Mouse (Mus musculus) midbrain, embryonic 11.5 days (tissue): ENCODE measurements around the gene Aldh1a1. TPM values are rescaled to one million over a fixed set of nuclear protein-coding genes. Genes with fewer than 3 reads are reported as not detected.

Experiments
- ATAC-seq: fragments of 200-750 bp; cut with Nextera tagmentation; 2 replicates; pipeline ENCODE4 v1.8.0; 2017; ENCODE audit warnings: moderate TSS enrichment, moderate library complexity; ENCODE audit not compliant: low FRiP score
- DNase-seq: peaks from one replicate; pipeline ENCODE4 v3.0.0; 2015; ENCODE audit warnings: low spot score; ENCODE audit errors: missing footprints
- H3K27ac ChIP-seq: fragments of 300-500 bp; sonication (generic); 2 replicates; pipeline ENCODE4 v1.5.1; 2014; ENCODE audit warnings: low read depth, low read length
- H3K27me3 ChIP-seq: fragments of 300-500 bp; sonication (generic); 2 replicates; pipeline ENCODE4 v1.6.1; 2014; ENCODE audit warnings: mild to moderate bottlenecking, low read length, moderate library complexity, mixed read lengths; ENCODE audit not compliant: control insufficient read depth, insufficient read depth
- H3K36me3 ChIP-seq: fragments of 300-500 bp; sonication (generic); 2 replicates; pipeline ENCODE4 v1.6.1; 2014; ENCODE audit warnings: mild to moderate bottlenecking, low read length, moderate library complexity, mixed read lengths; ENCODE audit not compliant: control insufficient read depth, insufficient read depth
- H3K4me1 ChIP-seq: fragments of 300-500 bp; sonication (generic); 2 replicates; pipeline ENCODE4 v1.6.1; 2014; ENCODE audit warnings: low read length; ENCODE audit not compliant: control insufficient read depth, insufficient read depth
- H3K4me2 ChIP-seq: fragments of 300-500 bp; sonication (generic); 2 replicates; pipeline ENCODE4 v1.6.1; 2014; ENCODE audit warnings: mild to moderate bottlenecking, moderate library complexity
- H3K4me3 ChIP-seq: fragments of 300-500 bp; sonication (generic); 2 replicates; pipeline ENCODE4 v1.5.1; 2014; ENCODE audit warnings: low read depth, low read length
- H3K9ac ChIP-seq: fragments of 300-500 bp; sonication (generic); 2 replicates; pipeline ENCODE4 v1.6.1; 2014; ENCODE audit warnings: low read length
- H3K9me3 ChIP-seq: fragments of 300-500 bp; sonication (generic); 2 replicates; pipeline ENCODE4 v1.6.1; 2016; ENCODE audit warnings: low read length; ENCODE audit not compliant: control insufficient read depth
- WGBS: fragments of 180-500 bp; shearing (Covaris S2); extraction: QIAGEN DNeasy Blood & Tissue Kit; methylation state at CpG from one replicate; pipeline ENCODE4 v1.1.7; 2014; 5-methylcytosine and 5-hydroxymethylcytosine counted together
- polyA plus RNA-seq: library from polyadenylated mRNA; unstranded; fragments of >200 nt; fragmentation: Nextera tagmentation; extraction: Ambion mirVana; gene quantifications from 2 replicates; pipeline ENCODE4 v1.2.1, GENCODE M21; 2014

Gene Aldh1a1
- polyA plus RNA-seq, 1 experiment from 2014 or later = 0.81 TPM

DNA sequence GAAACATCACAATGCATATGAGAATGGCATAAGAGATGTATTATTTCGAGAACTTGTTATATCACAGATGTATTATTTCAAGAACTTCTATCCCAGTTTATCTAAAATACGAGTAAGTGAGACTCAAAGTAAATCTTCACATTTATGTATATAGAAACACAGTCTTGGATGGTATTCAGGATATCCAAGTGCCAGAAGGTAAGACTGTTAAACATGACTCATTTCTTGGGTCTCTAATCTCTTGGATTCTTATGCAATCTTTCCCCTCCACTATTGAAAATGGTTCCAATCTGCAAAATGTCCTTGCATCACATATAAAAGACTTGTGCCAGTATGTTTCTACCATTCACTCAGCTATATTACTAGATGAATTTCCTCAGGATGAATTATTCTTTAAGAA lies 67.4 kb downstream of the Aldh1a1 start:
- no peaks in the 10 kb centered on the region for H3K27me3 ChIP-seq
- H3K36me3 ChIP-seq = no peaks in the 10 kb centered on the region
- no peak overlapping the region for H3K4me2 ChIP-seq
- WGBS = 90% methylated on average over 2 of the region's 2 CpGs
- H3K27ac ChIP-seq = no peak overlapping the region
- DNase-seq (no peak), ATAC-seq (no peak)
- no peak overlapping the region for H3K9ac ChIP-seq
- no peaks in the 10 kb centered on the region for H3K9me3 ChIP-seq
- H3K4me3 ChIP-seq = no peak overlapping the region
- no peaks in the 10 kb centered on the region for H3K4me1 ChIP-seq

DNA sequence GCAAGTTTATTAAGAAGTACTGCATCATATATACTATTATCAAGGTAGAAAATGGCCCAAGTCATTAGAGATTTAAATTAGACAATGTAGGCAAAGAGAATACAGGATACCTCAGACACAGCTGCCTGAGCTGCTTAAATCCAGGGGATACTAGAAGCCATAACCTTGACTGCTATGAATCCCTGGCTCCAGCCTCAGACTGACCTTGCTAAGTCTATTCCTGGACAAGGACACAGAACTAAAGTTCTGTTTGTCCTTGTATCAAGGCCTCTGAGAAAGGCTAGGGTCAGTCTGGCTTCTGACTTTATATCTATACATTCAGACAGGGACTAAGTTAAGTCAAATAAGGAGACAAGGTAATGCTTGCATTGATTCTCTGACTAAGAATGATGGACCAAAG lies 69.9 kb downstream of the Aldh1a1 start:
- no peak for DNase-seq
- H3K9ac ChIP-seq = no peak overlapping the region
- H3K27me3 ChIP-seq = no peaks in the 10 kb centered on the region
- H3K27ac ChIP-seq = no peak overlapping the region
- no peak overlapping the region for H3K4me3 ChIP-seq
- ATAC-seq = no peak
- no peaks in the 10 kb centered on the region for H3K36me3 ChIP-seq
- no peaks in the 10 kb centered on the region for H3K4me1 ChIP-seq
- H3K9me3 ChIP-seq = no peaks in the 10 kb centered on the region
- no peak overlapping the region for H3K4me2 ChIP-seq

DNA sequence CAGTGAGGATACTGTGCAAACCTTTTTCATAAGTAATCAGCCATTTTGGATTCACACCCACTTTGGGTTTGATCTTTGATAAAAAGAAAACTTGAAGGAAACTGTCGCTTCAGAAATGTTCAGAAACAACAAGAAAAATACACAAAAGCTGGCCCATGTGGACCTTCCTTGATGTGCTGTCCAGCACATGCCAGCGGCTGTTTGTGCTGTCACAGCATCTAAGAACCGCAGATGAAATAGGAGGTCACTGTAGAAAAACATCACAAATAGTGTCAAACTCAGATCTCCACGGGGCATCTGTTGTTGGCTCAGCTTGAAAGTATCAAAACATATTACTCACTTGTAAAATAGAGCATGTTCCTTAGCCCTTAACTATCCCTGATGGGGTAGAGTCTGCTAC lies 73.8 kb downstream of the Aldh1a1 start:
- Histone ChIP-seq H3K4me2 (no peak overlapping the region), H3K4me3 (no peak overlapping the region), H3K4me1 (no peaks in the 10 kb centered on the region), H3K9me3 (no peaks in the 10 kb centered on the region), H3K27me3 (no peaks in the 10 kb centered on the region), H3K36me3 (no peaks in the 10 kb centered on the region), H3K9ac (no peak overlapping the region), H3K27ac (no peak overlapping the region)
- 82% methylated on average over 4 of the region's 4 CpGs for WGBS
- no peak for ATAC-seq
- DNase-seq = no peak

DNA sequence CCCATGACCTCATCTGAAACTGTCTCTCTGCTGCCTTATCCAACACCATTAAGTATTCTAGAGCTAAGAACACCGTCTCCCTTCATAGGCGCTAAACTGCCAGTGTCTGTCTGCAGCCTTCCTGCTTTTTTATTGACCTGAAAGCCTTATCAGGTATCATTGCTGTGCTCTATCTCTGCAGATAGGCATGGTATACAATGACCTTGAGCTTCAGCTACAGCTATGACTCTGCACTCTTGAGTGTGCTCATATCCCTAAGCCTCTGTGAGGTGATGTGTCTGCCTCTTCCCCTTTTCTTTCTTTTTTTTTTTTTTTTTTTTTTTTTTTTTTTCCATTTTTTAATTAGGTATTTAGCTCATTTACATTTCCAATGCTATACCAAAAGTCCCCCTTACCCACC lies 74.5 kb downstream of the Aldh1a1 start:
- Histone ChIP-seq H3K27me3 (no peaks in the 10 kb centered on the region), H3K4me1 (no peaks in the 10 kb centered on the region), H3K4me2 (no peak overlapping the region), H3K36me3 (no peaks in the 10 kb centered on the region), H3K27ac (no peak overlapping the region), H3K4me3 (no peak overlapping the region), H3K9ac (no peak overlapping the region), H3K9me3 (no peaks in the 10 kb centered on the region)
- no peak for DNase-seq
- ATAC-seq = no peak
- WGBS = 95% methylated on average over 2 of the region's 2 CpGs

DNA sequence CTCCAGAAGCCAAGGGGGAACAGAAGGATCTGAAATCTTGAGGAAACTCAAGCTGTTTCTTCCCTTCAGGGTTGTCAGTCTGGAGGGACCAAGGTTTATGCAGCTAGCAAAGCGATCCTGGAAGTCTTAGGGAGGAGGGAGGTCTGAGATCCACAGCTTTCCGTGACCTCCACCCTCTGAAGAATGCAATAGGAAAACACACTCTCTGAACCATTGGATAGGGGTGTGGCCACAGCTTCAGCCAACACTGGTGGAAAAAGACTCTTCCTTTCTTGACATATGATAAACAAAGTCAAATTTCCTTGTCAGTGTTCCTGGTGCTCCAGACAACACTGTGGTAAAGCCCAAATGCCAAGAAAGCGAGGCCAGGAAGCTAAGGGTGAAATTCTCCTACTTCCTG lies 84.5 kb downstream of the Aldh1a1 start:
- no peak for ATAC-seq
- DNase-seq = no peak
- H3K4me2 ChIP-seq = no peak overlapping the region
- H3K27ac ChIP-seq = no peak overlapping the region
- H3K9ac ChIP-seq = no peak overlapping the region
- H3K9me3 ChIP-seq = no peaks in the 10 kb centered on the region
- H3K4me3 ChIP-seq = no peak overlapping the region
- 74% methylated on average over 3 of the region's 3 CpGs for WGBS
- H3K36me3 ChIP-seq = no peaks in the 10 kb centered on the region
- no peaks in the 10 kb centered on the region for H3K4me1 ChIP-seq
- no peaks in the 10 kb centered on the region for H3K27me3 ChIP-seq

DNA sequence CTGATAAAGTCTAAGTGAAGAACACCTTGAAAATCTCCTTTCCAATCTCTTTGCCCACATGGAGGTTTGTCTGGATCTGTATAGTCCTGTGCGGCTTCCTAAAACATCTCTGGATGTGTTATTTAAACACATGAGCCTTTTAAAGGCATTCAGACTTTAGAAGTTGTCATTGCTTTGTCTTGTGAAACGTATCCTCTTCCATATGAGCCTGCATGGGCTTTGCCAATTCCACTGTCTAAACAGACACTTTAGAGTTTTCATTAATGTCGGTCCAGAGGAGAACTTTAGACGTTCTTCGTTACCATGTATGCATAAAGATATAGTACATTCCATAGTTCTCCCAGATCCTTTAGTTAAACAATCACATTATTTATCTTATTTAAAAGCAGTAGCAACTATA lies 84.9 kb downstream of the Aldh1a1 start:
- Histone ChIP-seq H3K4me1 (no peaks in the 10 kb centered on the region), H3K27ac (no peak overlapping the region), H3K9ac (no peak overlapping the region), H3K4me3 (no peak overlapping the region), H3K4me2 (no peak overlapping the region), H3K27me3 (no peaks in the 10 kb centered on the region), H3K9me3 (no peaks in the 10 kb centered on the region), H3K36me3 (no peaks in the 10 kb centered on the region)
- DNase-seq = no peak
- ATAC-seq = no peak
- WGBS = 85% methylated on average over 5 of the region's 5 CpGs

DNA sequence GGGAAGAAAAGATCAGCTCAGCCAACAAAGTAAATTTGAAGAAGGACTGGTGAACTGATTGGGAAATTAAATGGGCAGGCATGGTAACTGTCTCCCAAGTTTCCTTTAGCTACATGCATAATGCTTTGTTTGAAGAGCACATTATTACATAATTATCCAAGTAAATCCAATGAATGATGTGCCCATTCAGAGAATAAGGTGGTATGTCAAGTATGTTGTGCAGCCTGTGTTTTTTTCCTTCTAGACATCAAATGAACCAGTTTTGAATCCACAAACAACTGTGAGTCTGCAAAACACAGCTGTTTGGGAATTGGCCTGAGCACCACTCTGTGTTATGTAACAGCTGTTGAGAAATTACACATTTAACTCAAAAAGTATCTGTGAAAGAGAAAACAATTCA lies 107.4 kb downstream of the Aldh1a1 start:
- DNase-seq (no peak), ATAC-seq (no peak)
- no peak overlapping the region for H3K4me2 ChIP-seq
- H3K27me3 ChIP-seq = no peaks in the 10 kb centered on the region
- no peaks in the 10 kb centered on the region for H3K4me1 ChIP-seq
- H3K9me3 ChIP-seq = no peaks in the 10 kb centered on the region
- no peak overlapping the region for H3K27ac ChIP-seq
- no peak overlapping the region for H3K9ac ChIP-seq
- no peak overlapping the region for H3K4me3 ChIP-seq
- H3K36me3 ChIP-seq = no peaks in the 10 kb centered on the region

DNA sequence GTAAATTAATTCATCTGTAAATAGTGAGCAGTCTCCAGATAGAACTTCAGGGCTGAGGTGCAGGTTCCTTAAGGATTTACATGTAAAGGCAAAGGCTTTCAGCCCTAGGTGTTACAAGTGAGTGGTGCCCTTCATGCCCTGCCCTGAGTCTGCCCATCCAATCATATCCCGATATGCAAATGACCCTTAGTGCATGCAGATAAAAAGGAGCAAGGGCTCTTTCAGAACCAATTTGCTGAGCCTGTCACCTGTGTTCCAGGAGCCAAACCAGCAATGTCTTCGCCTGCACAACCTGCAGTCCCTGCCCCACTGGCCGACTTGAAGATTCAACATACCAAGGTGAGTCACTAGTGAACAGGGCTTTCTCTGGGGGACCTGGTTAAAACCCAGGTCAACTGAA lies 109.2 kb downstream of the Aldh1a1 start:
- Histone ChIP-seq H3K36me3 (no peaks in the 10 kb centered on the region), H3K4me1 (no peaks in the 10 kb centered on the region), H3K9ac (no peak overlapping the region), H3K9me3 (no peaks in the 10 kb centered on the region), H3K27ac (no peak overlapping the region), H3K27me3 (no peaks in the 10 kb centered on the region), H3K4me2 (no peak overlapping the region), H3K4me3 (no peak overlapping the region)
- 69% methylated on average over 3 of the region's 3 CpGs for WGBS
- DNase-seq (no peak), ATAC-seq (no peak)

DNA sequence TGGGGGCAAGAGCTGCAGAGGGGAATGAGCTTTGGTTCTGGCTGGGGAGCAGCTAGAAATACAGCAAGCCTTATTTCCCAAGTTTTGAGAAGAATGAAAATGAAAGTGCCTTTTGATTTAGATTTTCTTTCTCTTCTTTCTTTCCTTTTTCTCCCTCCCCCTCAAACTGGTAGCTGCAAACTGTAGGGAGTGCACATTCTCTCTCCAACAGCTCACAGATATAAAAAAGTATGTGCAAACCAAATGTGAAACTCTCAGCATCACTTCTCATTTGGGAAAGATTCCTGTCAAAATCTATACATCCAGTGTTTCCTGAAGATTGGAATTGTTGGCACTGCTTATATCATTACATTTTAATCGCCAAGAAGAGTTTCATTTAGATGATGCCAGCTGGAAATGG lies 110.7 kb downstream of the Aldh1a1 start:
- ATAC-seq (no peak), DNase-seq (no peak)
- no peak overlapping the region for H3K4me3 ChIP-seq
- no peaks in the 10 kb centered on the region for H3K36me3 ChIP-seq
- no peaks in the 10 kb centered on the region for H3K9me3 ChIP-seq
- H3K27me3 ChIP-seq = no peaks in the 10 kb centered on the region
- H3K27ac ChIP-seq = no peak overlapping the region
- H3K4me2 ChIP-seq = no peak overlapping the region
- H3K9ac ChIP-seq = no peak overlapping the region
- WGBS = 84% methylated on average over 1 of the region's 1 CpGs
- H3K4me1 ChIP-seq = no peaks in the 10 kb centered on the region

DNA sequence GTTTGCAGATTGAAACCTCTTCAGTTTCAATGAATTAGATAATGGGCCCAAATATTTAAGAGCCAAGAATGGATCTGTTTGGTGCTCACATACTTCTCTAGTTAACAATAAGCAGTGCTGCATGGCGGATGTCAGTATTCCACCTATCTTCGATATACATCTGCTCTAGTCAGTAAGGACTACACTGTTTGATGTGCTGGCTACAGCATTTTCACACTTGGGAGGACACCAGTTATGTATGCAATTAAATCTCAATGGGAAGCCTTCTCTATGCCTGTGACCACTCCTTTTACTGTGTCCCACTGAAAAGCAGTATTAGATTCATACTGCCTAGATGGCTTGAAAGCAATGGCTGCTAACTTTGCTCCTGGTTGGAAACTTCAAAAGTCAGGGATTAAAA lies 111.4 kb downstream of the Aldh1a1 start:
- ATAC-seq (no peak), DNase-seq (no peak)
- Histone ChIP-seq H3K36me3 (no peaks in the 10 kb centered on the region), H3K4me2 (no peak overlapping the region), H3K4me3 (no peak overlapping the region), H3K27me3 (no peaks in the 10 kb centered on the region), H3K27ac (no peak overlapping the region), H3K4me1 (no peaks in the 10 kb centered on the region), H3K9ac (no peak overlapping the region), H3K9me3 (no peaks in the 10 kb centered on the region)
- WGBS = 75% methylated on average over 2 of the region's 2 CpGs
